Mouse (Mus musculus) kidney, adult 2 months (tissue): Measurements from ENCODE around the gene Syt8. TPM values are rescaled to one million over a fixed set of nuclear protein-coding genes. Genes with fewer than 3 reads are reported as not detected.

Source experiments
- DNase-seq: peaks from one replicate; pipeline ENCODE4 v3.0.0; 2021
- H3K27ac ChIP-seq: fragments of 200-500 bp; 2 replicates; pipeline ENCODE4 v1.5.1; 2012; ENCODE audit warnings: low read depth, low read length, control low read depth, inconsistent platforms; ENCODE audit not compliant: insufficient read depth
- H3K27me3 ChIP-seq: fragments of 200-500 bp; replicated peaks from 2 replicates; pipeline ENCODE4 v1.6.1; 2012; ENCODE audit warnings: mild to moderate bottlenecking, moderate library complexity, low read length, inconsistent platforms; ENCODE audit not compliant: control insufficient read depth, insufficient read depth
- H3K36me3 ChIP-seq: fragments of 200-500 bp; 2 replicates; pipeline ENCODE4 v1.6.1; 2012; ENCODE audit warnings: mild to moderate bottlenecking, moderate library complexity, low read length, inconsistent platforms; ENCODE audit not compliant: control insufficient read depth, insufficient read depth
- H3K4me1 ChIP-seq: fragments of 200-500 bp; 2 replicates; pipeline ENCODE4 v1.6.1; 2011; ENCODE audit warnings: low read length; ENCODE audit not compliant: control insufficient read depth, insufficient read depth
- H3K4me3 ChIP-seq: fragments of 200-500 bp; 2 replicates; pipeline ENCODE4 v1.5.1; 2011; ENCODE audit warnings: mild to moderate bottlenecking, low read depth, low read length, control low read depth; ENCODE audit not compliant: insufficient read depth
- CTCF ChIP-seq: fragments of 200-500 bp; conservative IDR thresholded peaks from 2 replicates; pipeline ENCODE4 v1.5.1; 2011; ENCODE audit warnings: low read depth, mild to moderate bottlenecking, control low read depth, low read length, moderate library complexity, mixed read lengths; ENCODE audit not compliant: insufficient read depth, insufficient read length
- POLR2A ChIP-seq: fragments of 200-500 bp; IDR thresholded peaks from one replicate; pipeline ENCODE4 v1.6.1; 2011; ENCODE audit warnings: low read depth, low read length, control low read depth
- WGBS: fragments of 180-500 bp; shearing (Covaris S2); methylation state at CpG from one replicate; pipeline ENCODE4 v1.1.7; 2018; 5-methylcytosine and 5-hydroxymethylcytosine counted together
- polyA plus RNA-seq: library from polyadenylated mRNA; depleted of rRNA; stranded (reverse); fragments of >200 nt; gene quantifications from 2 replicates; pipeline ENCODE4 v1.2.3, GENCODE M21; 2012

The Syt8 gene
- polyA plus RNA-seq, 1 experiment: 1.8 TPM

- Histone ChIP-seq H3K27me3 (no peaks in the 10 kb centered on the region), H3K4me3 (no peak overlapping the region), H3K36me3 (no peaks in the 10 kb centered on the region), H3K4me1 (no peaks in the 10 kb centered on the region), H3K27ac (no peak overlapping the region)
- WGBS: 90% methylated on average over 6 of the region's 6 CpGs
- no peak for TF ChIP-seq CTCF
- TF ChIP-seq POLR2A: no peak
- DNase-seq: no peak
Observed at GRCm38 (mm10) chr7:142445324-142445723, 10.7 kb downstream of the Syt8 start.

GRCm38 (mm10) chr7:142446264-142446663 lies 11.6 kb downstream of the Syt8 start:
- TF ChIP-seq CTCF (no peak), POLR2A (no peak)
- Histone ChIP-seq H3K36me3 (no peaks in the 10 kb centered on the region), H3K4me1 (no peaks in the 10 kb centered on the region)

GRCm38 (mm10) chr7:142449038-142449617 lies 14.5 kb downstream of the Syt8 start:
- H3K27me3 ChIP-seq: no peaks in the 10 kb centered on the region
- TF ChIP-seq CTCF (no peak), POLR2A (no peak)
- no peak for DNase-seq
- WGBS: 79% methylated on average over 6 of the region's 6 CpGs
- H3K27ac ChIP-seq: no peak overlapping the region
- no peak overlapping the region for H3K4me3 ChIP-seq
- no peaks in the 10 kb centered on the region for H3K4me1 ChIP-seq
- H3K36me3 ChIP-seq: no peaks in the 10 kb centered on the region

More at GRCm38 (mm10) chr7:142446264-142446663, 11.6 kb downstream of the Syt8 start:
- 84% methylated on average over 4 of the region's 4 CpGs for WGBS
- H3K27ac ChIP-seq: no peak overlapping the region
- H3K27me3 ChIP-seq: no peaks in the 10 kb centered on the region
- no peak overlapping the region for H3K4me3 ChIP-seq
- DNase-seq: no peak

GRCm38 (mm10) chr7:142454706-142455105 lies 20.1 kb downstream of the Syt8 start:
- no peaks in the 10 kb centered on the region for H3K36me3 ChIP-seq
- 82% methylated on average over 1 of the region's 1 CpGs for WGBS
- no peak for TF ChIP-seq CTCF
- no peaks in the 10 kb centered on the region for H3K4me1 ChIP-seq
- H3K27ac ChIP-seq: no peak overlapping the region
- no peaks in the 10 kb centered on the region for H3K27me3 ChIP-seq
- H3K4me3 ChIP-seq: no peak overlapping the region
- no peak for DNase-seq

- H3K27ac ChIP-seq: no peak overlapping the region
- H3K36me3 ChIP-seq: no peaks in the 10 kb centered on the region
- H3K4me3 ChIP-seq: no peak overlapping the region
- DNase-seq: no peak
- no peaks in the 10 kb centered on the region for H3K4me1 ChIP-seq
- no peaks in the 10 kb centered on the region for H3K27me3 ChIP-seq
- TF ChIP-seq CTCF (no peak), POLR2A (no peak)
- 52% methylated on average over 2 of the region's 2 CpGs for WGBS
Observed at GRCm38 (mm10) chr7:142455251-142455650, 20.6 kb downstream of the Syt8 start.

GRCm38 (mm10) chr7:142456806-142457205 lies 22.2 kb downstream of the Syt8 start:
- WGBS: 92% methylated on average over 3 of the region's 3 CpGs
- H3K27me3 ChIP-seq: no peaks in the 10 kb centered on the region
- H3K36me3 ChIP-seq: no peaks in the 10 kb centered on the region
- H3K4me3 ChIP-seq: no peak overlapping the region
- no peak for DNase-seq
- TF ChIP-seq CTCF (no peak), POLR2A (no peak)
- H3K27ac ChIP-seq: no peak overlapping the region
- H3K4me1 ChIP-seq: no peaks in the 10 kb centered on the region

GRCm38 (mm10) chr7:142457227-142457811 lies 22.7 kb downstream of the Syt8 start:
- WGBS: 44% methylated on average over 3 of the region's 3 CpGs
- TF ChIP-seq CTCF: no peak
- no peak for TF ChIP-seq POLR2A
- H3K4me3 ChIP-seq: no peak overlapping the region
- H3K36me3 ChIP-seq: no peaks in the 10 kb centered on the region
- DNase-seq: no peak
- no peaks in the 10 kb centered on the region for H3K27me3 ChIP-seq
- no peaks in the 10 kb centered on the region for H3K4me1 ChIP-seq
- no peak overlapping the region for H3K27ac ChIP-seq
